Mouse (Mus musculus) C2C12 (cell line): ENCODE measurements around the gene Hsf4. TPM values are rescaled to one million over a fixed set of nuclear protein-coding genes. Genes with fewer than 3 reads are reported as not detected.

ENCODE experiments used
- H3K27me3 ChIP-seq: one replicate; pipeline ENCODE4 v1.6.1; 2011; ENCODE audit not compliant: control insufficient read depth, insufficient read depth, insufficient read length
- H3K36me3 ChIP-seq: one replicate; pipeline ENCODE4 v1.6.1; 2011; ENCODE audit not compliant: control insufficient read depth, insufficient read depth
- H3K4me3 ChIP-seq: one replicate; pipeline ENCODE4 v1.5.1; 2011; ENCODE audit warnings: mild to moderate bottlenecking, control low read depth; ENCODE audit not compliant: poor library complexity, insufficient read depth, severe bottlenecking
- H3K79me2 ChIP-seq: one replicate; pipeline ENCODE4 v1.6.1; 2011; ENCODE audit not compliant: control insufficient read depth, insufficient read depth
- H3K79me3 ChIP-seq: one replicate; pipeline ENCODE4 v1.6.1; 2011; ENCODE audit warnings: low read depth, control low read depth
- H3ac ChIP-seq: one replicate; pipeline ENCODE3; 2011; ENCODE audit warnings: low read depth; ENCODE audit not compliant: control insufficient read depth, insufficient read length
- CEBPB ChIP-seq: IDR thresholded peaks from one replicate; pipeline ENCODE4 v1.6.1; 2011; ENCODE audit warnings: low read depth, mild to moderate bottlenecking, control low read depth, moderate library complexity
- CTCF ChIP-seq: IDR thresholded peaks from one replicate; pipeline ENCODE4 v1.5.1; 2011; ENCODE audit not compliant: control insufficient read depth, insufficient read depth, insufficient read length
- FOSL1 ChIP-seq: IDR thresholded peaks from one replicate; pipeline ENCODE4 v1.8.0; 2011; ENCODE audit warnings: mild to moderate bottlenecking, low read length; ENCODE audit not compliant: poor library complexity, insufficient read depth, severe bottlenecking
- MAX ChIP-seq: IDR thresholded peaks from one replicate; pipeline ENCODE4 v1.6.1; 2011; ENCODE audit warnings: mild to moderate bottlenecking, control low read depth
- MYOD1 ChIP-seq: IDR thresholded peaks from one replicate; pipeline ENCODE4 v1.6.1; 2011; ENCODE audit warnings: low read depth; ENCODE audit not compliant: control insufficient read depth, insufficient read length
- MYOG ChIP-seq: IDR thresholded peaks from one replicate; pipeline ENCODE4 v1.6.1; 2011; ENCODE audit not compliant: control insufficient read depth, insufficient read length; ENCODE audit errors: extremely low read depth
- USF1 ChIP-seq: IDR thresholded peaks from one replicate; pipeline ENCODE4 v1.6.1; 2011; ENCODE audit warnings: low read depth, mild to moderate bottlenecking, control low read depth, moderate library complexity
- polyA plus RNA-seq: library from polyadenylated mRNA; unstranded; fragments of >200 nt; fragmentation: generic; extraction: Trizol; gene quantifications from one replicate; pipeline ENCODE4 v1.2.1, GENCODE M21; 2012; ENCODE audit warnings: missing spikeins

Gene Hsf4
- polyA plus RNA-seq, 1 experiment, result 3.4 TPM

GRCm38 (mm10) chr8:105270101-105270915 lies 707 bp downstream of the Hsf4 start:
- H3K79me3 ChIP-seq, result no peaks in the 10 kb centered on the region
- no peaks in the 10 kb centered on the region for H3K79me2 ChIP-seq
- peak overlapping the region; percentile 76 for H3ac ChIP-seq
- H3K27me3 ChIP-seq, result no peaks in the 10 kb centered on the region
- peak overlapping the region; percentile 18 for H3K4me3 ChIP-seq
- TF ChIP-seq CTCF (no peak), FOSL1 (no peak), MYOG (no peak), USF1 (no peak)
- H3K36me3 ChIP-seq, result peaks cover 3% of the 10 kb centered on the region

- H3K36me3 ChIP-seq, result peaks cover 3% of the 10 kb centered on the region
- H3K79me3 ChIP-seq, result no peaks in the 10 kb centered on the region
- H3K79me2 ChIP-seq, result no peaks in the 10 kb centered on the region
- H3K4me3 ChIP-seq, result no peak overlapping the region
- TF ChIP-seq MYOD1 (no peak), MYOG (no peak), CEBPB (no peak), FOSL1 (no peak), CTCF (no peak), MAX (no peak), USF1 (no peak)
- no peak overlapping the region for H3ac ChIP-seq
- no peaks in the 10 kb centered on the region for H3K27me3 ChIP-seq
Measured at GRCm38 (mm10) chr8:105270916-105271186, 1.2 kb downstream of the Hsf4 start.

- Histone ChIP-seq H3K27me3 (no peaks in the 10 kb centered on the region), H3K4me3 (no peak overlapping the region), H3K36me3 (peaks cover 11% of the 10 kb centered on the region), H3K79me2 (no peaks in the 10 kb centered on the region), H3K79me3 (no peaks in the 10 kb centered on the region), H3ac (no peak overlapping the region)
- TF ChIP-seq CEBPB (no peak), MYOG (no peak), USF1 (no peak), FOSL1 (no peak), MAX (no peak), CTCF (no peak), MYOD1 (no peak)
Measured at GRCm38 (mm10) chr8:105275387-105275786, 5.8 kb downstream of the Hsf4 start.

- no peaks in the 10 kb centered on the region for H3K79me3 ChIP-seq
- peaks cover 14% of the 10 kb centered on the region for H3K36me3 ChIP-seq
Measured at GRCm38 (mm10) chr8:105275840-105276239, 6.2 kb downstream of the Hsf4 start, which contains the start of gene Nol3. Nol3 (plus strand) TSS chr8:105276140.

GRCm38 (mm10) chr8:105276292-105277120 lies 6.9 kb downstream of the Hsf4 start:
- Histone ChIP-seq H3ac (peak overlapping the region; percentile 20), H3K79me3 (no peaks in the 10 kb centered on the region), H3K36me3 (peaks cover 15% of the 10 kb centered on the region), H3K79me2 (no peaks in the 10 kb centered on the region), H3K4me3 (peak overlapping the region; percentile 23), H3K27me3 (no peaks in the 10 kb centered on the region)
- TF ChIP-seq CEBPB, result no peak
- peak; percentile 88 for TF ChIP-seq MYOD1
- TF ChIP-seq CTCF, result no peak

More at GRCm38 (mm10) chr8:105275840-105276239, 6.2 kb downstream of the Hsf4 start, which contains the start of gene Nol3:
- no peaks in the 10 kb centered on the region for H3K27me3 ChIP-seq
- TF ChIP-seq MYOD1 (no peak), CEBPB (no peak)
- peak within 1 kb of the TSS; percentile 20 for H3ac ChIP-seq
- peak within 1 kb of the TSS; percentile 23 for H3K4me3 ChIP-seq
- no peaks in the 10 kb centered on the region for H3K79me2 ChIP-seq

- Histone ChIP-seq H3K36me3 (peaks cover 28% of the 10 kb centered on the region), H3K27me3 (no peaks in the 10 kb centered on the region), H3K79me2 (no peaks in the 10 kb centered on the region), H3K4me3 (no peak overlapping the region), H3K79me3 (no peaks in the 10 kb centered on the region), H3ac (no peak overlapping the region)
- TF ChIP-seq MYOD1 (no peak), MYOG (no peak), CEBPB (no peak)
Measured at GRCm38 (mm10) chr8:105278911-105279334, 9.3 kb downstream of the Hsf4 start.
